Mouse (Mus musculus): ENCODE data around the gene Siah2. TPM values are rescaled to one million over a fixed set of nuclear protein-coding genes. Genes with fewer than 3 reads are reported as not detected.

Gene Siah2
- polyA plus RNA-seq, 1 experiment: 28.3 TPM

- no peak overlapping the region for H3K4me3 ChIP-seq (replicated peaks)
- TF ChIP-seq FLI1 (IDR thresholded peaks at IDR 0.05; ENCODE audit: low read length) (no peak), GATA1 (IDR thresholded peaks at IDR 0.05; ENCODE audit: borderline replicate concordance, low read length) (no peak)
- H3K36me3 ChIP-seq (replicated peaks; ENCODE audit: low read length): peaks cover 62% of the 10 kb centered on the region
- H3K27me3 ChIP-seq (replicated peaks): no peaks in the 10 kb centered on the region
- no peaks in the 10 kb centered on the region for H3K9me3 ChIP-seq
- H3K4me1 ChIP-seq: peaks cover 59% of the 10 kb centered on the region
Observed at GRCm38 (mm10) chr3:58686922-58687284, 5.3 kb downstream of the Siah2 start.

GRCm38 (mm10) chr3:58686206-58686921, 5.8 kb downstream of the Siah2 start:
- TF ChIP-seq FLI1 (IDR thresholded peaks at IDR 0.05; ENCODE audit: low read length): no peak
- TF ChIP-seq GATA1 (IDR thresholded peaks at IDR 0.05; ENCODE audit: borderline replicate concordance, low read length): no peak
- H3K27me3 ChIP-seq (replicated peaks): no peaks in the 10 kb centered on the region
- H3K36me3 ChIP-seq (replicated peaks; ENCODE audit: low read length): peaks cover 62% of the 10 kb centered on the region
- no peak overlapping the region for H3K4me3 ChIP-seq (replicated peaks)
- peaks cover 59% of the 10 kb centered on the region for H3K4me1 ChIP-seq
- no peaks in the 10 kb centered on the region for H3K9me3 ChIP-seq

GRCm38 (mm10) chr3:58685396-58685795, 6.8 kb downstream of the Siah2 start:
- TF ChIP-seq FLI1 (IDR thresholded peaks at IDR 0.05; ENCODE audit: low read length) (no peak), GATA1 (IDR thresholded peaks at IDR 0.05; ENCODE audit: borderline replicate concordance, low read length) (no peak)
- no peaks in the 10 kb centered on the region for H3K9me3 ChIP-seq
- H3K4me3 ChIP-seq (replicated peaks): no peak overlapping the region
- H3K36me3 ChIP-seq (replicated peaks; ENCODE audit: low read length): peaks cover 66% of the 10 kb centered on the region
- H3K4me1 ChIP-seq: peaks cover 67% of the 10 kb centered on the region
- H3K27me3 ChIP-seq (replicated peaks): no peaks in the 10 kb centered on the region

GRCm38 (mm10) chr3:58683346-58683745, 8.9 kb downstream of the Siah2 start:
- no peak overlapping the region for H3K4me3 ChIP-seq (replicated peaks)
- H3K27me3 ChIP-seq (replicated peaks): no peaks in the 10 kb centered on the region
- H3K9me3 ChIP-seq: no peaks in the 10 kb centered on the region
- peaks cover 67% of the 10 kb centered on the region for H3K36me3 ChIP-seq (replicated peaks; ENCODE audit: low read length)
- peaks cover 70% of the 10 kb centered on the region for H3K4me1 ChIP-seq
- TF ChIP-seq GATA1 (IDR thresholded peaks at IDR 0.05; ENCODE audit: borderline replicate concordance, low read length) (no peak), FLI1 (IDR thresholded peaks at IDR 0.05; ENCODE audit: low read length) (no peak)

- H3K36me3 ChIP-seq (replicated peaks; ENCODE audit: low read length): peaks cover 68% of the 10 kb centered on the region
- H3K4me3 ChIP-seq (replicated peaks): no peak overlapping the region
- H3K9me3 ChIP-seq: no peaks in the 10 kb centered on the region
- TF ChIP-seq GATA1 (IDR thresholded peaks at IDR 0.05; ENCODE audit: borderline replicate concordance, low read length) (no peak), FLI1 (IDR thresholded peaks at IDR 0.05; ENCODE audit: low read length) (no peak)
- H3K27me3 ChIP-seq (replicated peaks): no peaks in the 10 kb centered on the region
- H3K4me1 ChIP-seq: peaks cover 72% of the 10 kb centered on the region
Observed at GRCm38 (mm10) chr3:58682336-58682735, 9.9 kb downstream of the Siah2 start.

GRCm38 (mm10) chr3:58681831-58682230, 10.4 kb downstream of the Siah2 start:
- Histone ChIP-seq H3K9me3 (no peaks in the 10 kb centered on the region), H3K27me3 (replicated peaks) (no peaks in the 10 kb centered on the region), H3K4me3 (replicated peaks) (no peak overlapping the region), H3K36me3 (replicated peaks; ENCODE audit: low read length) (peaks cover 72% of the 10 kb centered on the region), H3K4me1 (peaks cover 72% of the 10 kb centered on the region)
- TF ChIP-seq FLI1 (IDR thresholded peaks at IDR 0.05; ENCODE audit: low read length) (no peak), GATA1 (IDR thresholded peaks at IDR 0.05; ENCODE audit: borderline replicate concordance, low read length) (no peak)

- H3K4me3 ChIP-seq (replicated peaks): no peak overlapping the region
- H3K27me3 ChIP-seq (replicated peaks): no peaks in the 10 kb centered on the region
- TF ChIP-seq FLI1 (IDR thresholded peaks at IDR 0.05; ENCODE audit: low read length) (no peak), GATA1 (IDR thresholded peaks at IDR 0.05; ENCODE audit: borderline replicate concordance, low read length) (no peak)
- H3K36me3 ChIP-seq (replicated peaks; ENCODE audit: low read length): peaks cover 74% of the 10 kb centered on the region
- H3K4me1 ChIP-seq: peaks cover 69% of the 10 kb centered on the region
- H3K9me3 ChIP-seq: no peaks in the 10 kb centered on the region
Observed at GRCm38 (mm10) chr3:58680943-58681637, 11.1 kb downstream of the Siah2 start.

- peaks cover 74% of the 10 kb centered on the region for H3K36me3 ChIP-seq (replicated peaks; ENCODE audit: low read length)
- TF ChIP-seq GATA1 (IDR thresholded peaks at IDR 0.05; ENCODE audit: borderline replicate concordance, low read length) (no peak), FLI1 (IDR thresholded peaks at IDR 0.05; ENCODE audit: low read length) (no peak)
- peaks cover 63% of the 10 kb centered on the region for H3K4me1 ChIP-seq
- no peaks in the 10 kb centered on the region for H3K9me3 ChIP-seq
- no peaks in the 10 kb centered on the region for H3K27me3 ChIP-seq (replicated peaks)
- no peak overlapping the region for H3K4me3 ChIP-seq (replicated peaks)
Observed at GRCm38 (mm10) chr3:58679996-58680395, 12.2 kb downstream of the Siah2 start.

GRCm38 (mm10) chr3:58678905-58679304, 13.3 kb downstream of the Siah2 start:
- Histone ChIP-seq H3K9me3 (no peaks in the 10 kb centered on the region), H3K36me3 (replicated peaks; ENCODE audit: low read length) (peaks cover 75% of the 10 kb centered on the region), H3K4me1 (peaks cover 54% of the 10 kb centered on the region), H3K4me3 (replicated peaks) (no peak overlapping the region), H3K27me3 (replicated peaks) (no peaks in the 10 kb centered on the region)
- TF ChIP-seq FLI1 (IDR thresholded peaks at IDR 0.05; ENCODE audit: low read length): no peak

GRCm38 (mm10) chr3:58678384-58678783, 13.8 kb downstream of the Siah2 start:
- H3K4me1 ChIP-seq: peaks cover 55% of the 10 kb centered on the region

More at GRCm38 (mm10) chr3:58678384-58678783, 13.8 kb downstream of the Siah2 start:
- H3K9me3 ChIP-seq: no peaks in the 10 kb centered on the region
- H3K4me3 ChIP-seq (replicated peaks): no peak overlapping the region
- peaks cover 75% of the 10 kb centered on the region for H3K36me3 ChIP-seq (replicated peaks; ENCODE audit: low read length)
- no peaks in the 10 kb centered on the region for H3K27me3 ChIP-seq (replicated peaks)
- TF ChIP-seq GATA1 (IDR thresholded peaks at IDR 0.05; ENCODE audit: borderline replicate concordance, low read length): no peak

Data from megakaryocyte, embryonic 14.5 days (primary cell).